Mouse (Mus musculus): ENCODE measurements around the gene Kcmf1.

The Kcmf1 gene

DNA sequence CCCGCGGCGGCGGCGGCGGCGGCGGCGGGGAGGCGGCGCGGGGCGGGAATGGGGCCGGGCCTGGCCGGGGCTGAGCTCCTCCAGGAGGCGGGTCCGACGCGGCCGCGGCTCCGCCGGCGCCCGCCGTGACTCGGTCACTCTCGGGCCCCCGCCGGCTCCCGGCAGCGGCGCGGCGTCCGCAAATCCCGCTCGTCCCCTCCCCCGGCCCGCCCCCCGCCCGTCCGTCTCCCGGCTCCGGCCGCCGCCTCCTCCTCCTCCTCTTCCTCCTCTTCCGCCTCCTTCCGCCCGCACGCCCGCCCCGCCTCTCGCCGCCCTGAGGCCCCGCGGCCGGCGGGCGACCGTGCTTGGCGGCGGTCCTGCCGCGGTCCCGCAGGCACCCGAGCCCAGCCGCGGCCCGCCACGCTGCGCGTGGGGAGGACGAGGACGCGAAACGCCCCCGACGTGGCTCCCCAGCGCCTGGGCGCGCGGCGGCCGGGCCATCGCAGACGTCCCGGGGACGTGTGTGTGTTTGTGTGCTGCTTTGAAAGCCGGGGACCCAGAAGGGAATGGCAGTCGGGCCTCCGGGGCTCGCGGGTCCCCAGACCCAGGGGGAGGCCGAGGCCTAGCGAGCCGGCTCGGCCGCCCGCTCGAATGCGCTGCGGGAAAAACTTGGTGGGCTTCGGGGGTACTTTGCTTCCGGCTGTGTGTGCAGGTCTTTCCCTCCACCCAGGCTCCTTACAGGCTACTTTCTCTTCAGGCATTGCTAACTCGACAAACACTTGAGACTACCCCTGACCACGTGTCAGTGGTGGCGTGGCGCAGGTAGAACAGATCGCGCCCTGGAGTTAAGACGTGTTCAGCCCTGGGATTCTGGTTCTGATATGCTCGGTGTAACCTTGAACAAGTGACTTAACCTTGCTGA, at the start of gene Kcmf1:
TSS of gene Kcmf1 (minus strand) at position 199 of the 901 bp plus-strand sequence.
- DNase-seq: peak; percentile 83

DNA sequence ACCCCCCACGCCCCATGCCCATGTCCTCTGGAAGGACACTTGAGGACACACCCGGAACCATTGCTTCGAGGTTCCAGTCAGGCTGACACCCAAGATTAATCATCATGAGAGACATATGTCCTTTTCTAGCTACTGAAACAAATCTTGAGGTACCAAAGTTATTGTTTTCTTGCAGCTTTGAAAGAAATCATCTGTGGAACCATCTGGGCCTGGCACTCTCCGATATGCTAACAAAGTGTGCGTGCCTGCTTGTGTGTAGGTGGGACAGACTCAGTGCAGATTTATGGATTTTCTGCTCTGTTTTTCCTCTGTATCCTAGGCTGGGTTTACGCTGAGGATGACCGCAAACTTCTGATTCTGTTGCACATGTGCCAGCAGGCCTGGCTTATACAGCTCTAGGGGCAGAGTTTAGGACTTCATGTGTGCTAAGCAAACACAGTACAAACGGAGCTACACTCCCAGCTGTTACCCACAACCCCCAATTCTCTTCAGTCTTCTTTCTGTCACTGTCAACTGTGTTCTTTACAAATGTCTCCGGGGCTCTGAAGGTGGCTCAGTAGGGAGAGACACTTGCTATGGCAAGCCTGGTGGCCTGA, 49.5 kb upstream of the Kcmf1 start:
- DNase-seq: no peak

DNA sequence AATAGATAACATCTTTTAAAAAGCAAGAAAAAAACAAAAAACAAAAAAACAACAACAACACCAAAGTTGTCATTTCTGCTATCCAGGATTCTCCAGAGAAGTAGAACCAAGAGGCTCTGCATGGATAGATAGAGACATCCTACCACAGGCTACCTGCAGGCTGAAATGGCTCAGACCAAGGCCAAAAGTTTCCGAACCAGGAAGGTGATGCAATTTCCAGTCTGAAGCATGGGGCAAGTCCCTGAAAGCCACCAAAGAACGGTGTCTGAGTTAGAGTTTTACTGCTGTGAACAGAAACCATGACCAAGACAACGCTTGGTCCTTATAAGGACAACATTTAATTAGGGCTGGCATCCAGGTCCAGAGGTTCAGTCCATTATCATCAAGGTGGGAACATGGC, 48.6 kb upstream of the Kcmf1 start:
- DNase-seq: no peak

DNA sequence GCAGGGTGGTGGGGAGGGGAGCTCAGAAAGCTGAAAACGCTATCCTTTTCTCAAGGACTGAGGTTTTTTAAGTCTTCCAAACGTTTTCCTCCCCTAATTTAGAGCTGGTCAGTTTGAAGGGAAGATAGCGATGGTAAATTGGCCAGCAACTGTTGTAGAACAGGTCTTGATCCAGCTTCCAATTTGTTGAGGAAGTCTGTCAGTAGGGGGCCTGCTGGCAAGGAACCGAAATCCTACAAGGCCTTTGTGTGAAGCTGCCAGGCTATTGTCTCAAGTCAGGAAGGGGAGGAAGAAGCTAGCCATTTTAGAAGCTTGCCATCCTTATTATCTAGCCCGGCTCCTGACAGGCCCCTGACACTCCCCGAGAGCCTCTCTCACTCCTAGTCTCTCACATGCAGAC, 48.2 kb upstream of the Kcmf1 start:
- no peak for DNase-seq

DNA sequence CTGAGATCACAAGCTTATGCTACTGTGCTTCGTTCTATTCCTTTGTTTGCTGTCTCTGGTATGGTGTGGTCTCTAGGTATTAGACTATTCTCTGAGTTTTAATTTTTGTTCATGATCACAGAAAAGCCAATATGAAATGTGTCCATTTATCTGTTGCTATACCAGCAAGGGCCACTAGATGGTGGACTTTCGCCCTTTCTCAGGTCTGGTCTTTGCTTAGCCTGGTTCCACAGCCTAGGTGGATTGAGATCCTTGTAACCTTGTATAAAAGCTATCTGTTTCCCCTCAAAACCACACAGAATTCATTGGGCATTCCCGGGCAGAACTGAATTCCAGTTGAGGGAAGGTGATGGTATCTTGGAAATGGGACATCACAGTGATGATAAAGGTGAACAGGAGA, 40.7 kb upstream of the Kcmf1 start:
- peak; percentile 32 for DNase-seq

DNA sequence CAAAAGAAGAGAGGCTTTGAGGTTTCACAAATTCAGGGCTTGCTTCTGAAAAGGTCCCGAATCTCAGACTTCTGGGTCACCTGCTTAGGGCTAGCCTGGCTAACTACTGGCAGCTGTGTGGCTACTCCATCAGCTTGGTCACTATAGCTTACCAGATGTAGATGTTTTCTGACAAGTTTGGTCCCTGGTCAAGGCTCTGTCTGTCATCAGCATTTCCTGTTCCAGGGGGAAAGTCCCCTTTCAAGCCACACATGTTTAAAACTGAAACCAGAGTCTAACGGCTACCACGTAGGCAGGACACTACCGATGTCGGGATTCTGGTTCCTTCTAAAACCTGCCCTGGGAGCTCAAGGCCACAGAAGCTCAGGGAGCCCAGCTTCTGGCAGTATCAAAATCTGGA, 38.1 kb upstream of the Kcmf1 start:
- no peak for DNase-seq

DNA sequence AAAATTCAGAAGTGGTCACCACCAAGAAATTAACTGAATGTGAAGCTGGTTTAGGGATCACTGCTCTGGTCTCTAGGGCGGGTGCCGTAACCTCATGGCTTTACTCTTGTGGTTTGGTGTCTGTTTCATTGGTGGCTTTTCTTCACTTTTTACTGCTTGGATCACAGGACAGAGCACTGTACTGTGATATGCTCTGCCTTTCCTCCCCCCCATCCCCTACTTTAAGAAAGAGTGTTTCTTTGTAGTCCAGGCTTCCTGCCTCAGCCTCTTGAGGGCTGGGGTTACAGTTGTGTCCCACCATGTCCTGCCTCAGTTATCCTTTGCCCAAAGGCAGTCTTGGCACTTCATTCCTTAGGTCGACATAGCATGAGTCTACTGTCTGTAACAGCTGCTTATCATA, 37.7 kb upstream of the Kcmf1 start:
- no peak for DNase-seq

DNA sequence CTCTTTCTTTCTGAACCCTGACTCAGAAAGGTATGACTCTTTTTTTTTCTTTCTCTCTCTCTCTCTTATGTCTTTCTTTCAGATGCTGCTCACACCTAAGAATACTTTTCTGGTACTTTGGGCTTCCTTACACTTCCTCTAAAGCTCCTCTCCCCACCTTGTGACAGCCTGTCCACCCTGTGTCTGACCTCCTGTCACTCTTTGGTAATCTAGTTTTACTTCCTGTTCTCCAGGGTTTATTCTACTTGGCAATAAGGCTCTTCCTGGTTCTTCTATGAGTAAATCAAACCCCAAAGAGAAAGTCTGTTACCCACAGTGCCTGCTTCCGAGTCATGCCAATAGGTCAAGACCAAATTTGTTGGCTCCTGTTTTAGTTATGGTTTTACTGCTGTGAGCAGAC, 33.2 kb upstream of the Kcmf1 start:
- no peak for DNase-seq

DNA sequence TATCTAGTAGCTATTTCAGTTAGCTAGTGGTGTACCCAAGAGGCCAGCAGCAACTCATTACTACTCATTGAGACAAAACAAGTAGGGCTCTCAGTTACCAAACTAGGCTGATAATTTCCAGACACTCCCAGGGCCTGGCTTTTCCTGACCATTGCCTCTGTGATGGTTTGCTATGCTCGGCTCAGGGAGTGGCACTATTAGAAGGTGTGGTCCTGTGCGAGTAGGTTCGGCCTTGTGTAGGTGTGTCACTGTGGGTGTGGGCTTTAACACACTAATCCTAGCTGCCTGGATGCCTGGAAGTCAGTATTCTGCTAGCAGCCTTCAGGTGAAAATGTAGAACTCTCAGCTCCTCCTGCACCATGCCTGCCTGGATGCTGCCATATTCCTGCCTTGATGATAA, 31.8 kb upstream of the Kcmf1 start:
- no peak for DNase-seq

DNA sequence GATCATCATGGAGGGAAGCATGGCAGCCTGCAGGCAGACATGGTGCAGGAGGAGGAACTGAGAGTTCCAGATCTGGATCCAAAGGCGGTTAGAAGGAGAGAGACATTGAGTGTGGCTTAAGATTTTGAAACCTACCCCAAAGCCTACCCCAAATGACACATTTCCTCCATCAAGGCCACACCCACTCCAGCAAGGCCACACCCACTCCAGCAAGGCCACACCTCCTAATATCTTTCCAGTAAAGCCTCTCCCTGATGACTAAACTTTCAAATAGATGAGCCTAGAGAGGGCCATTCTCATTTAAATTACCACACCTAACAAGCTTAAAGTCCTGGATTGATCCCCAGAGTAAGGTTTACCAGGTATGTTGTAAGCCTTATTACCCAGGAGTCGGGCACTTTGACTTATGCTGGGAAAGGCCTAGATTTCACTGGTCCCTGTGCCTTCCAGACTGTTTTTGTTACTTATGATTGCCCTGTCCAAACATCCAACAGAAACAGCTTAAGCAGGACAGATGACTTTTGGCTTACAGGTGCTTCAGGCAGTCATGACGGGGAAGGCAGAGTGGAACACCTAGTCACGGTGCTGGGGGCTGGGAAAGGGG, 30.1 kb upstream of the Kcmf1 start:
- DNase-seq: no peak

DNA sequence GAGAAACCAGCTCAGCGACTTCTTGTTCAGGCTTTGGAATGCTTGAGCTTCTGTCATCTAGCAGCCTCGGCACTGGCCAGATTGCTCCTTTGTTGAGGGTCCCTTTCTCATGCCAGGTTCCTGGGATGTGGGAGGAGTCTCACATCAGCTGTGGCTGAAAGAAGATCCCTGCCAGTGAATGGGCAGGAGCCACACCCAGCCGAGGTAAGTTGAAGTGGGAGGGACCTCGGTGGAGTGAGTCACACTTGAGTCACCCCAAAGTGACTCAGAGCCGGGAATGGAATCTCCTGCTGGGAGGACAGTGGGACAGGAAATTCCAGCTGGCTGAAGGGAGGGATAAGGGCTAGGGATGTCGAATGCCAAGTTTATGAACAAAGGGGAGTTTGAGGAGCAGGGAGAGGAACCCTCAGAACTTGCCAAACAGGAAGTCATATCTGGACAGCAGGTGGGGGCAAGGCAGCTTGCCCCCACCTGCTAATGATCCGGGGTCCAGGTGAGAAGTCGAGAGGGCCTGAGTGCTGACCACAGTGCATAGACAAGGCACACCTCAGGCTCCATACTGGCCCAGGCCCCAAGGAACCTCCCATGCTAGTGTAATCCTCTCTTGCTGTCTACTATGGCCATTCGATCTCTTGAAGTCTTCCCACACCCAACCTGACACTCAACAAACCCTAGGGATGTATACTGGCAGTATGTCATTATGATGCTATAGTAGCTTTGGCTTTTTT, 27.1 kb upstream of the Kcmf1 start:
- DNase-seq: no peak

DNA sequence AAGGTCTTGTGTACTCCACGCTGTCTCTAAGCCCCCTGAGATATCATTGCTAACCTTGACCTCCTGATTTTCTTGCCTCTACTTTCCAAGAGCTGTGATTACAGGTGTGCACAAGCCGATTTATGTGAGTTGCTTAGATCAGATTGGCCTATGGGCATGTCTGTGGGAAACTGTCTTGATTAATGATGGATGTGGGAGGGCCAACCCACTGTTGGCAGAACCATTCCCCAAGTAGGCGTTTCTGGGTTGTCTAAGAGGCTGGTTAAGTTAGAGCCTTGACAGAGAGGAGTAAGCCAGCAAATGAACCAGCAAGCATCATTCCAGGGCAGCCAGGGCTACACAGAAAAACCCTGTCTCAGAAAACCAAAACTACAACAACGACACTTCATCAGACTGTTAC, 26.3 kb upstream of the Kcmf1 start:
- no peak for DNase-seq

DNA sequence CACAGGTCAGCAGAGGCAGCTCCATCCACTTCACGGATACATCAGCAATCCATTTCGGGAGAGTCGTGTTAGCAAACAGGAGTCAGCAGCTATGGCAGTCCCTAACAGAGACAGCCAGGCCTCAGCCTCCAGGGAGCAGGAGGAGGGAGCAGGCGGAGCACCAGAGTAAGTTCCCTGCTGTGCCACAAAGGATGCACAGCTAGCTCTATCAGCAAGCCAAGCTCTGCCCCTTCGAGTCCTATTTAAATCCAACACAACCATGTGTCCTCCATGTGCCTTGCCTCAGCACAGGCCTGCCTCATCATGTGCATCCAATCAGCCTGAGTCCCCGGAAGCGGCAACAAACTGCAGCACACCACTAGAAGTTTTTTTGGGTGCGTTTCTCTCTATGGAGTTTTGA, 23.6 kb upstream of the Kcmf1 start:
- DNase-seq: no peak

DNA sequence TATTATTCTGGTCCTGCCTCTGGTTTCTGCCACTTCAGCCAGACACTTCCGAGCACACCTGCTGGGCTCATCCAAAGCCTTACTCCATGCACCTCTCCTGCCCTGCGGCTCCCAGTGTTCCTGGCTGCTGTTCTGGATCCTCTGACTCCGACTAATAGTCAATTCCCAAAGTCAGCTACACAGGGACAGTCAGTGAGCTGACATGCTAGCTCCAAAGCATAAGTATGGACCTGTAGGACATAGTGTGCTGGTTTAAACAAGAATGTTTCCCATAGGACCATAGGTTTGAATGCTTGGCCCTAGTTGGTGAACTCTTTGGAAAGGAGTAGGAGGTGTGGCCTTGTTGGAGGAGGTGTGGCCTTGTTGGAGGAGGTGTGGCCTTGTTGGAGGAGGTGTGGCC, 21.3 kb upstream of the Kcmf1 start:
- DNase-seq: no peak

DNA sequence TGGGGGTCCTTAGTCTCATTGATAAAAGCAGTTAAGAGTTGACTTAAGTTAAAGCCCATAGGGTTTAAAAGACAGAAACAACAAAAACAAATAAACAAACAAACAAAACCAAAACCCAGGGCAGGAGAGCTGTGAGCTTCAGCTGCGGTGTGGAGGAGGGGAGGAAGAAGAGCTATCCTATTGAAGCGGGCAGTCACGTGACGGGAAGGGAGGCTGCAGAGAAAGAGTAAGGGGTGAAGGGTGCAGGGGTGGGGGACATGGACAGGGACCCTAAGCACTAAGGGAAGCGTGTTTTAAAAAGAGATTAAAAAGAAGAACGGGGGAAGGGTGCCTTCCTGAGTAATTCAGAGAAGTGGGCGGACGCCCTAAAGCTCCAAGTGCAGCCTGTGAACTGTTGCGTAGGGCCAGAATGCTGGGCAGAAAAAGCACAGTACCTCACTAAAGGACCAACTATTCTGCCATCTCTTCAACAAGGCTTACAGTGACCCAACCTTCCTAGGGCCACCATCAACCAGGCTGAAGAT, 18.8 kb upstream of the Kcmf1 start:
- no peak for DNase-seq

DNA sequence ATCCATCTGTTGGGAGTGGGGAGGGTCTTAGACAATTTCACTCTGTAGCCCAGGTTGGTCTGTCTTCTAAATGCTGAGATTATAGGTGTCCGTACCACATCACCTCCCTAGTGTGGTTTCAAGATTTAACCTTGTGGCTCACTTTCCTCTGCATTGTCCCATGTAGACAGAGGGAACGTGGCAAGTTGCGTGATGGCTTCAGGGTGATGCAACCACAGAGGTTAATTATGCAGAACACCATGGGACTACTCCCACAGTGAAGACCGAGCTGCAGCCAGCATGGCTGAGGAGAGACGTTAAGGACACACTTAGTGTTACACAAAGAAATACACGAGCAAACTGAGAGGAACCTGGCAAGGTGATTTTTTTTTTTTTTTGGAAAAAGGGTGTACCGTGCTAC, 16.6 kb upstream of the Kcmf1 start:
- DNase-seq: no peak

DNA sequence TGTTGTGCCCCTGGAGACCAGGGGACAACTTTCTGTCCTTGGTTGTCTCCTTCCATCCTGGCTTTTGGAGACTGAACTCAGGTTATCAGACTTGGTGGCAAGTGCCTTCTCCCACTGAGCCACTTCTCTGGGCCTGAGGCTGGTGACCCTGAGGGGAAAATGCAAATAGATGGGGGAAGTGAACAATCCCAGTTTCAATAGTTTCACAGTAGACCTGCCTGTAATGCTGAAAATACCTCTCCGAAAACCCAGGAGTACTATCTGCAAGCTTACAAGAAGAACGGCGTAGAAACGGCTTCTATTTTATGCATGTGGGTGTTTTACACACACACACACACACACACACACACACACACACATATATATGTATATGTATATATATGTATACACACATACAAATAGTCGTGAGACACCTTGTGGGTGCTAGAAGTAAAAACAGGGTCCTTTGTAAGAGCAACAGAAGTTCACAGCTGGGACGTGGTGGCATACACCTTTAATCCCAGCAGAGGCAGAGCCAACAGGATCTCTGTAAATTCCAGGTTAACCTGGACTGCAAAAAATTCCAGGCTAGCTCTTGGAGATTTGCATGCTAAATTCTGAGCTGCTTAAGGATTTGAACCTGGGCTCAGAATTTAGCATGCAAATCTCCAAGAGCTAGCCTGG, 14.4 kb upstream of the Kcmf1 start:
- DNase-seq: no peak

DNA sequence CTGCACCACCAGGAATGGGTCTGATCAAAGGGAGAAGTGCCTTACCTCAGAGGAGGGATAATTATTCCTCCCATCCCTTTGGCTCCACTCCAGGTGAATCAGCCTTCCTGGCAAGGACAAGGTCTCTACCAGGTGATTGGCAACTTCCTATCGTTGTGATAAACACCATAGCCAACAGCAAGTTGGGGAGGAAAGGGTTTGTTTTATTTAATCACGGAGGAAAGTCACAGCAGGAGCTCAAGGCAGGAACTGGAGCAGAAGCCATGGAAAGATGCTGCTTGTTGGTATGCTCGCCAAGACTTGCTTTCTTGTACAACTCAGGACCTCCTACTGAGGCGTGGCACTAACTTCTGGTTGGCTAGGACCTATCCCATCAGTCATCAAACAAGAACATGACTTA, 11.5 kb upstream of the Kcmf1 start:
- DNase-seq: no peak

DNA sequence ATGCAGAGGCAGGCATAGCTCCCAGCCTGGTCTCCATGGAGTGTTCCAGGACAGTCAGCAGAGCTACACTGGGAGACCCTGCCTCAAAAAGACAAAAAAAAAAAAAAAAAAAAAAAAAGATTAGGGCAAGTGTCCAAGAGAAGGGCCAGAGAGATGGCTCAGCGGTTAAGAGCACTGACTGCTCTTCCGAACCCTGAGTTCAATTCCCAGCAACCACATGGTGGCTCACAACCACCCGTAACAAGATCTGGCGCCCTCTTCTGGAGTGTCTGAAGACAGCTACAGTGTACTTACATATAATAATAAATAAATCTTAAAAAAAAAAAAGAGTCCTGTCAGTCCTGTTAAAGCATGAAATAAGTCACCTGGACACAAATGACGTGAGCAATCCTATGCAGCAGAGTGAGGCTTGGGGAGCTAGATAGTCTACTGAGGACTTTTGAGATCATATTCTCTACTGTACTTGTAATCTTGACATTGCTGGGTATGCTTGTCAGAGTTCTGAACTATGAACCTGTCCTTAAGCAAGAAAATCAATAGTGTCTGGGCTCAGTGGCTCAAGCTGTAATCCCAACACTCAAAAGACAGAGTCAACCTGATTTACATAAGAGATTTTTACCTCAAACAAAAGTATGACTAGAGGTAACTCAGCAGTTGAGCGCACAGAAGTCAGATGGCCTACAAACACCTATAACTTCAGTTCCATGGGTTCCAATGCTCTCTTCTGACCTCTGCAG, 2.6 kb upstream of the Kcmf1 start:
- DNase-seq: no peak

DNA sequence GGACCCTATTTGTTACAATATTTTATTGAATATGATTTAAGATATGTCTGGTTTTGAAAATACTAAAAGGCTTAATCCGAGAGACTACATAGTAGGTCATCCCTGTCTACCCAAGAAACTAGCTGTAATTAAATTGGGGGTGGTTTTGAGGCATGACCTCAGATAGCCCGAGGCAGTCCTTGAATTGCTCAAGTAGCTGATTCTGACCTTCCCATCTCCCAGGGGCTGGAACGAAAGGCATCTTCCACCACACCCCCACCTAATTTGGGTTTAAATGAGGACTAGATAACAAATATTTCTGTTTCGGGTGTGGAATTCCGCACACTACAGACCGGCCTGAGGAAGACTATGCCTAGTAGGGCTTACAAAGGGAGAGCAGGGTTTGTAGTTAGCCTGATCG, 1.2 kb upstream of the Kcmf1 start:
- DNase-seq: peak; percentile 19

DNA sequence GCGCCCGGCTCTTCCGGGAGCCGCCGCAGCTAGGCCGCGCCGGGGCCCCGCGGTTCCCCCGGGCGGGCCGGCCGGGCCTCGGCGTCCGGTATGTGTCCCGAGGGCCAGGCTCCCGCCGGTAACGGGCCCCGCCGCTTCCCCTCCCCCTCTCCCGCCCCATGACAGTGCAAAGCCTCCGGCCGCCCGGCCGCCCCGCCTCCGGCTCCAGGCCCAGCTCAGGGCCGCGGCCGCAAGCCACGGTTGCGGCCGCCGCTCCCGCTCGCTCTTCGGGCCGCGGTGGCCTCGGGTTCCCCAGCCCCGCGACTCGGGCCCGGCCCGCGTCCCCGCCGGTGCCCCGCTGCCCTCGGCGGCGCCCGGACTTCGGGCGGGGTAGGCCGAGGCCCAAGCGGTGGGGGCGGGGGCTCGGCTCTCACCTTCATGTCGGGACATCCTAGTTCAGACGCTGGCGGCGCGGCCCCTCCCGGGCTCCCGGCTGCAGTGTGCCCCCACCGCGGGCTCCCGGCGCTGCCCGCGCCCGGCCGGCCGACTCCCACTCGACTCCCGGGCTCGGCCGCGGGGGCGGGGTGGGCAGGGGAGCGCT, 488 bp downstream of the Kcmf1 start:
- DNase-seq: no peak
